Mouse (Mus musculus): ENCODE measurements around the gene Pip4k2c. TPM values are rescaled to one million over a fixed set of nuclear protein-coding genes. Genes with fewer than 3 reads are reported as not detected.
A peak's percentile ranks its signal among the peaks of the same experiment; 100 is the strongest.

Pip4k2c gene
- polyA plus RNA-seq, 1 experiment from 2014 or later: 45.0 TPM

- no peak for ATAC-seq (replicated peaks; ENCODE audit: low FRiP score, low read depth)
- H3K4me3 ChIP-seq (replicated peaks; ENCODE audit: low read depth, low read length): no peak overlapping the region
- TF ChIP-seq CTCF (IDR thresholded peaks at IDR 0.05; ENCODE audit: low read depth): no peak
- H3K4me1 ChIP-seq (replicated peaks; ENCODE audit: insufficient read depth, low read length): peaks cover 7% of the 10 kb centered on the region; the same call in 1 of the 2 replicates
- no peak overlapping the region for H3K9ac ChIP-seq (ENCODE audit: low read depth, low read length)
- DNase-seq (ENCODE audit: low spot score): no peak
- peaks cover 5% of the 10 kb centered on the region; the same call in 1 of the 2 replicates for H3K36me3 ChIP-seq (ENCODE audit: insufficient read depth, low read length)
- no peak overlapping the region for H3K27ac ChIP-seq
- 76% methylated on average over 8 of the region's 8 CpGs for WGBS
- H3K27me3 ChIP-seq (ENCODE audit: insufficient read depth, low read length): no peaks in the 10 kb centered on the region
- H3K4me2 ChIP-seq (ENCODE audit: low read length): no peak overlapping the region
- H3K9me3 ChIP-seq (replicated peaks; ENCODE audit: low read length): no peaks in the 10 kb centered on the region
These were observed 1.9 kb upstream of the Pip4k2c start for GRCm38 (mm10) chr10:127213272-127213671.

- DNase-seq (ENCODE audit: low spot score): peak; percentile 81
These were observed 402 bp downstream of the Pip4k2c start for GRCm38 (mm10) chr10:127210961-127211405.

GRCm38 (mm10) chr10:127209928-127210570 is 1.3 kb downstream of the Pip4k2c start:
- 77% methylated on average over 13 of the region's 13 CpGs for WGBS
- peak overlapping the region; percentile 82 for H3K4me3 ChIP-seq (replicated peaks; ENCODE audit: low read depth, low read length)
- no peaks in the 10 kb centered on the region for H3K27me3 ChIP-seq (ENCODE audit: insufficient read depth, low read length)
- H3K36me3 ChIP-seq (ENCODE audit: insufficient read depth, low read length): peaks cover 26% of the 10 kb centered on the region
- ATAC-seq (replicated peaks; ENCODE audit: low FRiP score, low read depth) (no peak), DNase-seq (ENCODE audit: low spot score) (no peak)
- peak overlapping the region; percentile 87 for H3K9ac ChIP-seq (ENCODE audit: low read depth, low read length)
- peaks cover 7% of the 10 kb centered on the region; the same call in 1 of the 2 replicates for H3K4me1 ChIP-seq (replicated peaks; ENCODE audit: insufficient read depth, low read length)
- H3K27ac ChIP-seq: peak overlapping the region; percentile 94; the same call in 1 of the 2 replicates
- H3K4me2 ChIP-seq (ENCODE audit: low read length): peak overlapping the region; percentile 94
- H3K9me3 ChIP-seq (replicated peaks; ENCODE audit: low read length): no peaks in the 10 kb centered on the region
- no peak for TF ChIP-seq CTCF (IDR thresholded peaks at IDR 0.05; ENCODE audit: low read depth)

More at GRCm38 (mm10) chr10:127210961-127211405, 402 bp downstream of the Pip4k2c start:
- peak; percentile 93 for ATAC-seq (replicated peaks; ENCODE audit: low FRiP score, low read depth)
- Histone ChIP-seq H3K9ac (ENCODE audit: low read depth, low read length) (peak overlapping the region; percentile 87), H3K27ac (peak overlapping the region; percentile 94), H3K27me3 (ENCODE audit: insufficient read depth, low read length) (no peaks in the 10 kb centered on the region), H3K36me3 (ENCODE audit: insufficient read depth, low read length) (peaks cover 17% of the 10 kb centered on the region), H3K4me2 (ENCODE audit: low read length) (peak overlapping the region; percentile 94), H3K4me3 (replicated peaks; ENCODE audit: low read depth, low read length) (peak overlapping the region; percentile 82), H3K4me1 (replicated peaks; ENCODE audit: insufficient read depth, low read length) (peaks cover 7% of the 10 kb centered on the region; the same call in 1 of the 2 replicates), H3K9me3 (replicated peaks; ENCODE audit: low read length) (no peaks in the 10 kb centered on the region)
- WGBS: under 1% methylated on average over 25 of the region's 25 CpGs
- no peak for TF ChIP-seq CTCF (IDR thresholded peaks at IDR 0.05; ENCODE audit: low read depth)

GRCm38 (mm10) chr10:127208921-127209320 is 2.5 kb downstream of the Pip4k2c start:
- WGBS: 84% methylated on average over 4 of the region's 4 CpGs
- no peak for ATAC-seq (replicated peaks; ENCODE audit: low FRiP score, low read depth)
- peaks cover 35% of the 10 kb centered on the region for H3K36me3 ChIP-seq (ENCODE audit: insufficient read depth, low read length)
- H3K4me3 ChIP-seq (replicated peaks; ENCODE audit: low read depth, low read length): no peak overlapping the region
- no peak for TF ChIP-seq CTCF (IDR thresholded peaks at IDR 0.05; ENCODE audit: low read depth)
- H3K9me3 ChIP-seq (replicated peaks; ENCODE audit: low read length): no peaks in the 10 kb centered on the region
- H3K4me2 ChIP-seq (ENCODE audit: low read length): no peak overlapping the region
- DNase-seq (ENCODE audit: low spot score): no peak
- H3K27ac ChIP-seq: no peak overlapping the region
- H3K27me3 ChIP-seq (ENCODE audit: insufficient read depth, low read length): no peaks in the 10 kb centered on the region
- H3K4me1 ChIP-seq (replicated peaks; ENCODE audit: insufficient read depth, low read length): peaks cover 7% of the 10 kb centered on the region; the same call in 1 of the 2 replicates
- H3K9ac ChIP-seq (ENCODE audit: low read depth, low read length): no peak overlapping the region

- TF ChIP-seq CTCF (IDR thresholded peaks at IDR 0.05; ENCODE audit: low read depth): no peak
These were observed 6.0 kb downstream of the Pip4k2c start for GRCm38 (mm10) chr10:127205373-127205772.

GRCm38 (mm10) chr10:127204589-127204988 is 6.8 kb downstream of the Pip4k2c start:
- no peak overlapping the region for H3K4me3 ChIP-seq (replicated peaks; ENCODE audit: low read depth, low read length)
- no peak overlapping the region for H3K27ac ChIP-seq
- ATAC-seq (replicated peaks; ENCODE audit: low FRiP score, low read depth): no peak
- no peak for DNase-seq (ENCODE audit: low spot score)
- no peaks in the 10 kb centered on the region for H3K9me3 ChIP-seq (replicated peaks; ENCODE audit: low read length)
- TF ChIP-seq CTCF (IDR thresholded peaks at IDR 0.05; ENCODE audit: low read depth): no peak
- no peaks in the 10 kb centered on the region for H3K4me1 ChIP-seq (replicated peaks; ENCODE audit: insufficient read depth, low read length)
- H3K36me3 ChIP-seq (ENCODE audit: insufficient read depth, low read length): peaks cover 49% of the 10 kb centered on the region
- H3K27me3 ChIP-seq (ENCODE audit: insufficient read depth, low read length): no peaks in the 10 kb centered on the region
- WGBS: 87% methylated on average over 5 of the region's 5 CpGs
- no peak overlapping the region for H3K4me2 ChIP-seq (ENCODE audit: low read length)
- no peak overlapping the region for H3K9ac ChIP-seq (ENCODE audit: low read depth, low read length)

More at GRCm38 (mm10) chr10:127205373-127205772, 6.0 kb downstream of the Pip4k2c start:
- Histone ChIP-seq H3K36me3 (ENCODE audit: insufficient read depth, low read length) (peaks cover 45% of the 10 kb centered on the region), H3K27me3 (ENCODE audit: insufficient read depth, low read length) (no peaks in the 10 kb centered on the region), H3K4me1 (replicated peaks; ENCODE audit: insufficient read depth, low read length) (peaks cover 5% of the 10 kb centered on the region; the same call in 1 of the 2 replicates), H3K4me3 (replicated peaks; ENCODE audit: low read depth, low read length) (no peak overlapping the region), H3K27ac (no peak overlapping the region), H3K9ac (ENCODE audit: low read depth, low read length) (no peak overlapping the region), H3K4me2 (ENCODE audit: low read length) (no peak overlapping the region), H3K9me3 (replicated peaks; ENCODE audit: low read length) (no peaks in the 10 kb centered on the region)
- WGBS: 93% methylated on average over 10 of the region's 10 CpGs
- ATAC-seq (replicated peaks; ENCODE audit: low FRiP score, low read depth) (no peak), DNase-seq (ENCODE audit: low spot score) (no peak)
